Mouse (Mus musculus): ENCODE results near the gene Med27.

DNA sequence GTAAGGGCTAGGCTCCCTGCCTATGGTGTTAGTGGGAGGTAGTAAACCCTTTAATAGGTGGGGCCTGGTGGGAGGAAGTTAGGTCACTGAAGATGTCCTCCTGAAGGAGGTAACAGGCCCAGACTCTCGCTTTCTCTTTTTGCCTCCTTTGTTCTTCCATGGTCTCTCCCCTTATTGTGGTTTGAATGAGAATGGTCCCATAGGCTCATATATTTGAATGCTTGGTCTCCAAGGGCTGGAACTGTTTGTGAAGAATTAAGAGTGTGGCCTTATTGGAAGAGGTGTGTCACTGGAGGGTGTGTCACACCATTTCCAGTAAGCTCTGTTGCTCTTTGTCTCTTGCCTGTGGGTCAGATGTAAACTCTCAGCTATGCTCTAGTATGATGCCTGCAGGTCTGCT, 16.1 kb upstream of the Med27 start:
- TF ChIP-seq ZC3H11A (IDR thresholded peaks at IDR 0.05; ENCODE audit: low read depth, low read length) (no peak), CTCF (conservative IDR thresholded peaks at IDR 0.05 in 1 of 2, IDR thresholded peaks at IDR 0.05 in 1 of 2; ENCODE audit: low read depth in 2 of 2, low read length in 2 of 2) (no peak), ETS1 (conservative IDR thresholded peaks at IDR 0.05; ENCODE audit: low read depth, low read length) (no peak), CHD1 (IDR thresholded peaks at IDR 0.05; ENCODE audit: low read depth, low read length) (no peak), POLR2A (IDR thresholded peaks at IDR 0.05; ENCODE audit: low read depth, low read length) (no peak), MEF2A (IDR thresholded peaks at IDR 0.05; ENCODE audit: borderline replicate concordance, low read depth, low read length) (no peak), UBTF (IDR thresholded peaks at IDR 0.05; ENCODE audit: low read depth, low read length) (no peak), POLR2AphosphoS2 (IDR thresholded peaks at IDR 0.05; ENCODE audit: low read depth, low read length) (no peak), ZKSCAN1 (IDR thresholded peaks at IDR 0.05; ENCODE audit: borderline replicate concordance, low read depth, low read length) (no peak), MAFK (IDR thresholded peaks at IDR 0.05; ENCODE audit: insufficient replicate concordance, low read length) (no peak), E2F4 (IDR thresholded peaks at IDR 0.05; ENCODE audit: insufficient replicate concordance, low read depth, low read length) (no peak)

All from CH12.LX (cell line).